Mouse (Mus musculus): ENCODE measurements at regions not wholly inside any gene's neighbourhood (a gene's known extent, or its start where the extent isn't known, plus 50 kb on each side); places are given as distances from the start of the nearest gene placed in this dataset.

GRCm38 (mm10) chr3:102386091-102386490 lies 83.6 kb upstream of the Ngf start:
- Histone ChIP-seq H3K4me2 (replicated peaks) (no peak overlapping the region), H3K27ac (no peak overlapping the region), H3K36me3 (replicated peaks; ENCODE audit: control insufficient read depth, insufficient read depth) (no peaks in the 10 kb centered on the region), H3K4me3 (replicated peaks; ENCODE audit: low read length) (no peak overlapping the region), H3K4me1 (replicated peaks; ENCODE audit: control insufficient read depth, insufficient read depth, low read length) (no peaks in the 10 kb centered on the region), H3K9me3 (ENCODE audit: control insufficient read depth, low read length) (no peaks in the 10 kb centered on the region), H3K27me3 (ENCODE audit: control insufficient read depth, insufficient read depth, low read length) (no peaks in the 10 kb centered on the region), H3K9ac (no peak overlapping the region)
- ATAC-seq (ENCODE audit: low FRiP score) (no peak), DNase-seq (ENCODE audit: low spot score) (no peak)
- WGBS: 89% methylated on average over 4 of the region's 4 CpGs

DNA sequence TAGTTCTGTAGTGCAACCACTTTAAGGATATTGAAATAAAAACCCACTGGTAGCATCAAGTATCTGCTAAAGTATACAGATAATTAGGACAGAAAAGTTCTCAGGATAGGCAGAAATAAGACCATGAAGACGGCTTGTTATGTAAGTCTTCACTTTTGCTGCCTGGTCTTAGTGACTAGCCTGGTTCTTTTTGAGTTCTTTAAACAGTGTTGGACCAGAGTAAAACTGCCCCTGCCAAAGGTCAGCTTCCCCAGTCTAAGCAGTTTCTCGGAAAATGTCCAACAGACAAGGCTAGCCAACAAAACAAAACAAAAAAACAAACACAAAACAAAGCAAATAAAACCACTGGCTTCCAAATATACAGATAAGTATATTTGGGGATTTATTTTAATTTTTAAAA lies 85.1 kb upstream of the Ngf start:
- Histone ChIP-seq H3K9ac (no peak overlapping the region), H3K36me3 (replicated peaks; ENCODE audit: control insufficient read depth, insufficient read depth) (no peaks in the 10 kb centered on the region), H3K4me3 (replicated peaks; ENCODE audit: low read length) (no peak overlapping the region), H3K4me2 (replicated peaks) (no peak overlapping the region), H3K27me3 (ENCODE audit: control insufficient read depth, insufficient read depth, low read length) (no peaks in the 10 kb centered on the region), H3K9me3 (ENCODE audit: control insufficient read depth, low read length) (no peaks in the 10 kb centered on the region), H3K4me1 (replicated peaks; ENCODE audit: control insufficient read depth, insufficient read depth, low read length) (no peaks in the 10 kb centered on the region), H3K27ac (no peak overlapping the region)
- ATAC-seq (ENCODE audit: low FRiP score): no peak
- WGBS: 81% methylated on average over 2 of the region's 2 CpGs
- no peak for DNase-seq (ENCODE audit: low spot score)

DNA sequence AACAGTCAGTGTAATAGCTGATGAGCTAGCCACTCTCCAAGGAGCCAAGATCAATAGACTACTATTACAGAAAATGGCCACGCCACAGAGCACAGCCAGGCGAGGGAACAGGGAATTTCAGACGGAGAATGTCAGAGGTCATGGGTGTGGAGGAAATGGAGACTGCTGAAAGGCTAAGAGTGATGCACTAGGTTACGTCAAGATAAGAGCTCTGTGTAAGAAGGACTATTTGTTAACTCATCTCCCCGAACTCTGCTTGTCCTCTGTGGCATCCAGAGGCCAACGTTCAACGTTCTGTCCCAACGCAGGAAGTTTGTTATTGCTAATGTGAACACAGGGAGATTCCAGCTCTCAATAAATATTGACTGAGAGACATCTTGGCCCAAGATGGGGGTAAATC lies 86.0 kb upstream of the Ngf start:
- no peaks in the 10 kb centered on the region for H3K4me1 ChIP-seq (replicated peaks; ENCODE audit: control insufficient read depth, insufficient read depth, low read length)
- no peak overlapping the region for H3K4me3 ChIP-seq (replicated peaks; ENCODE audit: low read length)
- no peaks in the 10 kb centered on the region for H3K27me3 ChIP-seq (ENCODE audit: control insufficient read depth, insufficient read depth, low read length)
- H3K9ac ChIP-seq: no peak overlapping the region
- no peak overlapping the region for H3K4me2 ChIP-seq (replicated peaks)
- no peak for ATAC-seq (ENCODE audit: low FRiP score)
- no peak for DNase-seq (ENCODE audit: low spot score)
- H3K27ac ChIP-seq: no peak overlapping the region
- H3K36me3 ChIP-seq (replicated peaks; ENCODE audit: control insufficient read depth, insufficient read depth): no peaks in the 10 kb centered on the region
- H3K9me3 ChIP-seq (ENCODE audit: control insufficient read depth, low read length): no peaks in the 10 kb centered on the region
- 83% methylated on average over 8 of the region's 8 CpGs for WGBS

DNA sequence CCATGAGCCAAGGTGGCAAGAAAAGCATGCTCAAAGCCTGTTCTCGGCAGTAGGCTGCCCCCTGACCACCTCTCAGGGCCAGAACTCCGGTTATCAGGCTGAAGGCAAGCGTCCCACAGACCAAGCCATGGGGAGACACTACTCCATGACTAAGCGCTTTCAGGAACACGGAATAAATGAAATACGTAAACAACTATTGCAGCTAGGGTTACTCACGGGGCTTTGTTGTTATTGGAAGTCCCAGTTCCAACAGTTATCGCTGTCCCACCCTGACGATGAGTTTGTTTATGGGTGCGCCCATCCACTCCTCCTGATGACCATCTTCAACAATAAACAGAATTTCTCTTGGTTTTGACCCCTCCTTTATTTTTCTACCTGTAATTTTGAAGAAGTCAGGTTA lies 88.0 kb upstream of the Ngf start:
- H3K4me2 ChIP-seq (replicated peaks): no peak overlapping the region
- H3K27ac ChIP-seq: no peak overlapping the region
- ATAC-seq (ENCODE audit: low FRiP score) (no peak), DNase-seq (ENCODE audit: low spot score) (no peak)
- no peaks in the 10 kb centered on the region for H3K36me3 ChIP-seq (replicated peaks; ENCODE audit: control insufficient read depth, insufficient read depth)
- no peak overlapping the region for H3K9ac ChIP-seq
- no peaks in the 10 kb centered on the region for H3K4me1 ChIP-seq (replicated peaks; ENCODE audit: control insufficient read depth, insufficient read depth, low read length)
- 92% methylated on average over 10 of the region's 10 CpGs for WGBS
- no peaks in the 10 kb centered on the region for H3K9me3 ChIP-seq (ENCODE audit: control insufficient read depth, low read length)
- H3K27me3 ChIP-seq (ENCODE audit: control insufficient read depth, insufficient read depth, low read length): no peaks in the 10 kb centered on the region
- no peak overlapping the region for H3K4me3 ChIP-seq (replicated peaks; ENCODE audit: low read length)

- H3K36me3 ChIP-seq (replicated peaks; ENCODE audit: control insufficient read depth, insufficient read depth): no peaks in the 10 kb centered on the region
- DNase-seq (ENCODE audit: low spot score): no peak
- H3K27me3 ChIP-seq (ENCODE audit: control insufficient read depth, insufficient read depth, low read length): no peaks in the 10 kb centered on the region
- no peaks in the 10 kb centered on the region for H3K4me1 ChIP-seq (replicated peaks; ENCODE audit: control insufficient read depth, insufficient read depth, low read length)
- WGBS: 79% methylated on average over 5 of the region's 5 CpGs
- no peak overlapping the region for H3K4me3 ChIP-seq (replicated peaks; ENCODE audit: low read length)
- H3K27ac ChIP-seq: no peak overlapping the region
- no peak overlapping the region for H3K4me2 ChIP-seq (replicated peaks)
- H3K9me3 ChIP-seq (ENCODE audit: control insufficient read depth, low read length): no peaks in the 10 kb centered on the region
- no peak overlapping the region for H3K9ac ChIP-seq
- no peak for ATAC-seq (ENCODE audit: low FRiP score)
These were observed 95.2 kb upstream of the Ngf start for GRCm38 (mm10) chr3:102374381-102375060.

DNA sequence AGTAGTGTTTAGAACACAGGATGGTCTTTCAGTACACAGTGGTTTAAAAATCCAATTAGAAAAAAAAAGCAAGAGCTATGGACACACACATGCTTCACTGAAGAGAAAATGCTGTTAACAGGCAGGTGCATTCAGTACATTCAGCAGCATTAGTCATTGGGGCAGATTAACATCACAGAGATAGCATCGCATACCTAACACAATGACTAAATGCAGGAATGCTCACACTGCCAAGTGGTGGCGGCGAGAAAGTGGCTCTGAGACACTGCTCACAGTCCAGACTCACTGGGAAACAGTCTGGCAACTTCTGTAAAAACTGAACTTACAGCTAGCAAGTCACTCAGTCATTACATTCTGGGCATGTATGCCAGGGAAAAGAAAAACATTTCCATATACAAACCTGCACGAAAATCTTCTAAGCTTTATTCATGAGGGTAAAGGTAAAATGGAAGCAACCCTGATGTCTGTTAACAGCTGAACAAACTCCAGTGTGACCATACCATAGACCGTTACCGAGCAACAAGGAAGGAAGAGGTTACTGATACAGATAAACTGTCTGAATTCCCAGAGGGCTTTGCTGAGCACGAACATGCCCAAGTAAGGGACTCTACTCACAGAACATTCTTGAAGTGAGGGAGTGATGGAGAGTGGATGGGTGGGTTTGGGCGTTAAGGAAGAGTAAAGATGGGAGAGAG lies 97.4 kb upstream of the Ngf start:
- ATAC-seq (ENCODE audit: low FRiP score) (no peak), DNase-seq (ENCODE audit: low spot score) (no peak)
- H3K9ac ChIP-seq: no peak overlapping the region
- H3K4me3 ChIP-seq (replicated peaks; ENCODE audit: low read length): no peak overlapping the region
- H3K4me1 ChIP-seq (replicated peaks; ENCODE audit: control insufficient read depth, insufficient read depth, low read length): no peaks in the 10 kb centered on the region
- 76% methylated on average over 8 of the region's 8 CpGs for WGBS
- H3K36me3 ChIP-seq (replicated peaks; ENCODE audit: control insufficient read depth, insufficient read depth): no peaks in the 10 kb centered on the region
- H3K4me2 ChIP-seq (replicated peaks): no peak overlapping the region
- H3K27me3 ChIP-seq (ENCODE audit: control insufficient read depth, insufficient read depth, low read length): no peaks in the 10 kb centered on the region; the same call in 1 of the 2 replicates
- H3K27ac ChIP-seq: no peak overlapping the region
- H3K9me3 ChIP-seq (ENCODE audit: control insufficient read depth, low read length): no peaks in the 10 kb centered on the region

- Histone ChIP-seq H3K27me3 (ENCODE audit: control insufficient read depth, insufficient read depth, low read length) (peaks cover 38% of the 10 kb centered on the region), H3K4me1 (replicated peaks; ENCODE audit: control insufficient read depth, insufficient read depth, low read length) (no peaks in the 10 kb centered on the region), H3K9me3 (ENCODE audit: control insufficient read depth, low read length) (no peaks in the 10 kb centered on the region), H3K4me3 (replicated peaks; ENCODE audit: low read length) (no peak overlapping the region), H3K4me2 (replicated peaks) (no peak overlapping the region), H3K27ac (no peak overlapping the region), H3K36me3 (replicated peaks; ENCODE audit: control insufficient read depth, insufficient read depth) (no peaks in the 10 kb centered on the region), H3K9ac (no peak overlapping the region)
- ATAC-seq (ENCODE audit: low FRiP score) (no peak), DNase-seq (ENCODE audit: low spot score) (no peak)
- WGBS: 72% methylated on average over 6 of the region's 6 CpGs
These were observed 103.5 kb upstream of the Ngf start for GRCm38 (mm10) chr3:102366188-102366587.

- no peak overlapping the region for H3K9ac ChIP-seq
- H3K27me3 ChIP-seq (ENCODE audit: control insufficient read depth, insufficient read depth, low read length): peaks cover 56% of the 10 kb centered on the region
- H3K9me3 ChIP-seq (ENCODE audit: control insufficient read depth, low read length): no peaks in the 10 kb centered on the region
These were observed 105.3 kb upstream of the Ngf start for GRCm38 (mm10) chr3:102364326-102364935.

DNA sequence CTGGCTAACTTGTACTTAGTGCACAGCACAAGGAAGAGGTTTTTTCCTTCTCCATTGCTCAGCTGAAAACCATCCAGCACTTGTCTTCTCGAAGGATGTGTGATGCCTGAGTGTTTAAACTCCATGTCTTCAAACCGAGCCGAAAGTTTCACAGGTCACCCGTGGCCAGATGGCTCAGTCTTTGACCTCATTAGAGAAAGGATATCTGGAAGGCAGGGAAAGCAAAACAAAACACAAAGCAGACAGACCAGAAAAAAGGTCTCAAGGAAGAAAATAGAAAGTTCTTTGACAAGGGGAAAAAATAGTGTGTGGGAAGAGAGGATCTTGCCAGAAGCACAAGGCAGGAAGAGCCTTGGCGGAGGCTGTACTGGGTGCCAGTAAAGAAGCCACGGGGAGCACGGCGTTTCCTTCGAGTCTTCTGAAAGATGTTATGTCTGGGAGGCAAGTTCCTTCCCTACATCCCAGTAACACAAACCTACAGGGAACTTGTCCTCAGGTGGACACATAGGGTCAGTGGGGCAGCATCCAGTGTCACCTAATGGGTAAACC lies 108.9 kb upstream of the Ngf start:
- ATAC-seq (ENCODE audit: low FRiP score) (no peak), DNase-seq (ENCODE audit: low spot score) (no peak)
- Histone ChIP-seq H3K4me3 (replicated peaks; ENCODE audit: low read length) (no peak overlapping the region), H3K4me1 (replicated peaks; ENCODE audit: control insufficient read depth, insufficient read depth, low read length) (no peaks in the 10 kb centered on the region), H3K4me2 (replicated peaks) (no peak overlapping the region), H3K27ac (no peak overlapping the region), H3K36me3 (replicated peaks; ENCODE audit: control insufficient read depth, insufficient read depth) (no peaks in the 10 kb centered on the region), H3K9ac (no peak overlapping the region), H3K27me3 (ENCODE audit: control insufficient read depth, insufficient read depth, low read length) (peaks cover 91% of the 10 kb centered on the region), H3K9me3 (ENCODE audit: control insufficient read depth, low read length) (no peaks in the 10 kb centered on the region)
- WGBS: 92% methylated on average over 9 of the region's 9 CpGs

More at GRCm38 (mm10) chr3:102364326-102364935, 105.3 kb upstream of the Ngf start:
- Histone ChIP-seq H3K4me2 (replicated peaks) (no peak overlapping the region), H3K4me3 (replicated peaks; ENCODE audit: low read length) (no peak overlapping the region), H3K36me3 (replicated peaks; ENCODE audit: control insufficient read depth, insufficient read depth) (no peaks in the 10 kb centered on the region), H3K27ac (no peak overlapping the region), H3K4me1 (replicated peaks; ENCODE audit: control insufficient read depth, insufficient read depth, low read length) (no peaks in the 10 kb centered on the region)
- WGBS: 90% methylated on average over 5 of the region's 5 CpGs
- DNase-seq (ENCODE audit: low spot score): no peak
- no peak for ATAC-seq (ENCODE audit: low FRiP score)
